Mouse (Mus musculus): ENCODE results near the gene Gchfr. TPM values are rescaled to one million over a fixed set of nuclear protein-coding genes. Genes with fewer than 3 reads are reported as not detected.

The Gchfr gene
- 14.3 and 15.1 TPM in 2 replicates for polyA plus RNA-seq (2014; fragmentation: Nextera tagmentation; extraction: Ambion mirVana)

DNA sequence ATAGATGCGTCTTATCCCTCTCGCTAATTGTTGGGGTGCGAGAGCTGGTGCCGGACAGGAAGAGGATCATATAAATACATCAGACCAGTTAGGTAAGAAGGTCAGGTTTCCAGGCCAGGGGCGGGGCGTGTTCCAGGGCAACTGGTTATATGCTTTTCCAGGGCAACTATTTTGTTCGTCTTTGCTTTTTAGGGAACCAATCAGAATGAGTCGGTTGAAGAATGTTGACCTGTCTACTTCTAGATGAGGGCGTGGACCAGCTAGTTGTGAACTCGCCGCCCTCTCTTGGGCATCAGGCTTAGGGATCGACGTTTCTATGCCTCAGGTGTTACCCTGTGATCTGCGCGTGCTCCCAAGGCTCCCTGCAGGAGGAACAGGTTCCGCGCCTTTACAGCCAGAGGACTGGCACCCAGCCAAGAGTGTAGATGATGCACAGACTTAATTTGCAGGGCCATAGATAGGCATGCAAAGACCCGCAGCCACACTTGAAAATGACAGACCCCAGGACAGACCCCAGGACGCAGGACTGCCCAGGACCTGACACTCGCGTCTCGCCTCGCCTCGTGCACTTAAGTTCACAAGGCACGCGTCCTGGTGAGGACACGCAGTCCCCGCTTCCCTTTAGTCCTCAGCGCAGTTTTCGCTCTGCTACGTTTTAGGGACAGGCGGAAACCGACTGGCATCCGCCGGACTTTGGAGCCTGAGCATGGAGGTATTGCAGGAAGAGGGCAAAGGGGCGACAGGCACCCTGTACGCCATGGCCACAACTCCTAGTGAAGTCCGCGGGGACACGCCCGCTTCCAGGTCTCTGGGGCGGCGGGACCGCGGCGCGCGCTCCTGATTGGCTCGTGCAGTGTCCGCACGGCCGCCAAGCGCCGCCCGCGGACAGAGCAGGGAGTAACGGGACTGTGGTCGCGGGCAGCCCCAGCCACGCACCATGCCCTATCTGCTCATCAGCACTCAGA is at the start of gene Gchfr:
Gene Gchfr (plus strand): TSS at position 873 of the 965 bp plus-strand sequence.
- Histone ChIP-seq H3K36me3 (replicated peaks; ENCODE audit: control insufficient read depth, insufficient read depth) (no peaks in the 10 kb centered on the region), H3K4me1 (replicated peaks; ENCODE audit: control insufficient read depth, insufficient read depth, low read length) (peaks cover 16% of the 10 kb centered on the region), H3K4me3 (replicated peaks; ENCODE audit: low read length) (peak within 1 kb of the TSS; percentile 50), H3K27me3 (ENCODE audit: control insufficient read depth, insufficient read depth, low read length) (peaks cover 35% of the 10 kb centered on the region), H3K4me2 (replicated peaks) (peak within 1 kb of the TSS; percentile 100), H3K9me3 (ENCODE audit: control insufficient read depth, low read length) (no peaks in the 10 kb centered on the region), H3K27ac (no peak within 1 kb of the TSS), H3K9ac (peak within 1 kb of the TSS; percentile 51)
- peak; percentile 73 for ATAC-seq (ENCODE audit: low FRiP score)
- peak; percentile 70 for DNase-seq (ENCODE audit: low spot score)
- under 1% methylated on average over 60 of the region's 60 CpGs for WGBS

DNA sequence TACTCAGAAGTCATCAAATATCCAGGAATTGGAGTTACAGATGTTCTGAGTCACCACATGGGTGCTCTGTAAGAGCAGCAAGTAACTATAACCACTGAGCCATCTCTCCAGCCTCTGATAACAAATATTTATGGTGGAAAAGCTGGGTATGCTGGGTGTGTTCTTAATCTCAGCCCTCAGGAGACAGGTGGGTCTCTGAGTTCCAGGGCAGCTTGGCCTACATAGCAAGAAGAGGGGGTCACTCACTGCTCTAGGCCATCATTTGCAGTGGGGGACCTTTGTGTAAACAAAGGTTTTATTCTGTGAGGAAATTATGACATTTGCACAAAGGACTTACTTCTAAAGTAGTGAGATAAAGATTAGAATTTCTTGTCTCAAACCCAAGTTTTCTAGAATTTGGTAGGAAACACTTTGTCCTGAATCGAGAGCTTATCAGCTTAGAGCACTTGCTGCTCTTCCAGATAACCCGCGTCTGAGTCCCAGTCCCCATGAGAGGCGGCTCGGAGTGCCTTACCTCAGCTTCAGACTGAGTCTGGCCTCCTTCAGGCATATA is 31.2 kb upstream of the Gchfr start:
- H3K9me3 ChIP-seq (ENCODE audit: control insufficient read depth, low read length): no peaks in the 10 kb centered on the region
- no peak overlapping the region for H3K27ac ChIP-seq
- peaks cover 66% of the 10 kb centered on the region for H3K36me3 ChIP-seq (replicated peaks; ENCODE audit: control insufficient read depth, insufficient read depth)
- DNase-seq (ENCODE audit: low spot score): no peak
- 88% methylated on average over 5 of the region's 5 CpGs for WGBS
- H3K4me1 ChIP-seq (replicated peaks; ENCODE audit: control insufficient read depth, insufficient read depth, low read length): no peaks in the 10 kb centered on the region
- H3K27me3 ChIP-seq (ENCODE audit: control insufficient read depth, insufficient read depth, low read length): no peaks in the 10 kb centered on the region
- no peak for ATAC-seq (ENCODE audit: low FRiP score)
- H3K4me2 ChIP-seq (replicated peaks): no peak overlapping the region
- H3K4me3 ChIP-seq (replicated peaks; ENCODE audit: low read length): no peak overlapping the region
- no peak overlapping the region for H3K9ac ChIP-seq

DNA sequence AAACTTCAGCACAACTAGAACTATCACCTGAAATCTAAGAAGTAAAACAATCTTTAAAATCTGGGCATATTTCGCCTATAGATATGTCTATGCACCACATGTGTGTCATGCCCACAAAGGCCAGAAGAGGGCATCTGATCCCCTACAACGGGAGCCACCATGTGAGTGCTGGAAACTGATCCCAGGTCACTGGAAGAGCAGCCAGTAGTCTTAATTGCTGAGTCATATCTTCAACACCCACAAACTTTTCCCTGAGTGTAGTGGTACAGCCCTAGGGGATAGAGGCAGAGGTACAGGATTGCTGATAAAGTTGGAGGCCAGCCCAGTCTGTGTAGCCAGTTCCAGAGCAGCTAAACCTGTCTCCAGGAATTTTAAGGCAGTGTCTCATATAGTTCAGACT is 22.4 kb upstream of the Gchfr start:
- 95% methylated on average over 2 of the region's 2 CpGs for WGBS
- Histone ChIP-seq H3K4me3 (replicated peaks; ENCODE audit: low read length) (no peak overlapping the region), H3K27me3 (ENCODE audit: control insufficient read depth, insufficient read depth, low read length) (no peaks in the 10 kb centered on the region), H3K4me1 (replicated peaks; ENCODE audit: control insufficient read depth, insufficient read depth, low read length) (no peaks in the 10 kb centered on the region), H3K27ac (no peak overlapping the region), H3K4me2 (replicated peaks) (no peak overlapping the region), H3K9ac (no peak overlapping the region), H3K9me3 (ENCODE audit: control insufficient read depth, low read length) (no peaks in the 10 kb centered on the region), H3K36me3 (replicated peaks; ENCODE audit: control insufficient read depth, insufficient read depth) (peaks cover 99% of the 10 kb centered on the region)
- no peak for DNase-seq (ENCODE audit: low spot score)
- no peak for ATAC-seq (ENCODE audit: low FRiP score)

DNA sequence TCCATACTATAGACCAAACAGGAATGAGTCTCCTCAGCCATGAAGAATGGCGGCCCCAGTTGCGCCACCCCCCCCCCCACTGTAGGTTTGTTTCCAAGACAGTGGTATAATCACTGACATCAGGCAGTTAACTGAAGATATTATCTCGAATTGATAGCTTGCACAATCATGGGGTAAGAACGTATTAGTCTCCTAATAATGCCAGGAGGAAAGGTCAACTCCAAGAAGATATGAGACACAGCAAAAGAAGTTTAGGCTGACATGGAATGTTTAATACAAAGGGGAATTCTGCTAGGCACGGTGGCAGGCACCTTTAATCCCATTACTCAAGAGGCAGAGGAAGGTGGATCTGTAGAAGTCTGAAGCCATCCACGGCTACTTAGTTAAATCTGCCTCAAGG is 21.1 kb upstream of the Gchfr start:
- DNase-seq (ENCODE audit: low spot score): no peak
- 87% methylated on average over 6 of the region's 6 CpGs for WGBS

DNA sequence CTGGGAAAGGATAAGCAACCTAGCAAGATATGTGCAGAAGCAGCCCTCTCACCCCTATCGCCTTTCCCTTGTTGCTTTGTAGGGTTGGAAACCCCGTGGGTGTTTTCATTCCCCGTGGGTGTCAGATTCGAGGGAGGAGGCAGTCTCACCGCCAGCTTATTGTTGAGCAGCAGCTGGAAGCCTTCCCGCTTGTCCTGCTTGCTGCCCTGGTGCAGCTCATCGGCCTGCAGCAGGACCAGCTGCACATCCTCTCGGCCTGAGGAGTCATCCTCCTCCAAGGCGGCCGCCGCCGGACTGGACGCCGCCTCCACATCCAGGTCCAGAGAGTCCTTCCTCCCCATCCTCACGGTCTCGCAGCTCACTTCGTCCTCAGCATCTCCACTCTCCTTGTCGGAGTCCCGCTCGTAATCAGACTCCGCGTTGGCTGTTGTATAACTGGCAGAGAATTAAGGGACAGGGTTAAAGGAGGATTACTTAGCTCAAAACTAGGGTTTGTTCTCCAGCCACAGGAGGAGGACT is 20.4 kb upstream of the Gchfr start:
- DNase-seq (ENCODE audit: low spot score) (no peak), ATAC-seq (ENCODE audit: low FRiP score) (no peak)
- H3K4me2 ChIP-seq (replicated peaks): no peak overlapping the region
- no peak overlapping the region for H3K9ac ChIP-seq
- 84% methylated on average over 22 of the region's 22 CpGs for WGBS
- no peak overlapping the region for H3K4me3 ChIP-seq (replicated peaks; ENCODE audit: low read length)
- no peaks in the 10 kb centered on the region for H3K4me1 ChIP-seq (replicated peaks; ENCODE audit: control insufficient read depth, insufficient read depth, low read length)
- H3K27ac ChIP-seq: no peak overlapping the region
- H3K9me3 ChIP-seq (ENCODE audit: control insufficient read depth, low read length): no peaks in the 10 kb centered on the region
- no peaks in the 10 kb centered on the region for H3K27me3 ChIP-seq (ENCODE audit: control insufficient read depth, insufficient read depth, low read length)
- peaks cover 99% of the 10 kb centered on the region for H3K36me3 ChIP-seq (replicated peaks; ENCODE audit: control insufficient read depth, insufficient read depth)

More for the DNA sequence above, 21.1 kb upstream of the Gchfr start:
- Histone ChIP-seq H3K27ac (no peak overlapping the region), H3K4me3 (replicated peaks; ENCODE audit: low read length) (no peak overlapping the region), H3K9ac (no peak overlapping the region), H3K9me3 (ENCODE audit: control insufficient read depth, low read length) (no peaks in the 10 kb centered on the region), H3K4me2 (replicated peaks) (no peak overlapping the region), H3K36me3 (replicated peaks; ENCODE audit: control insufficient read depth, insufficient read depth) (peaks cover 99% of the 10 kb centered on the region), H3K27me3 (ENCODE audit: control insufficient read depth, insufficient read depth, low read length) (no peaks in the 10 kb centered on the region), H3K4me1 (replicated peaks; ENCODE audit: control insufficient read depth, insufficient read depth, low read length) (no peaks in the 10 kb centered on the region)
- no peak for ATAC-seq (ENCODE audit: low FRiP score)

DNA sequence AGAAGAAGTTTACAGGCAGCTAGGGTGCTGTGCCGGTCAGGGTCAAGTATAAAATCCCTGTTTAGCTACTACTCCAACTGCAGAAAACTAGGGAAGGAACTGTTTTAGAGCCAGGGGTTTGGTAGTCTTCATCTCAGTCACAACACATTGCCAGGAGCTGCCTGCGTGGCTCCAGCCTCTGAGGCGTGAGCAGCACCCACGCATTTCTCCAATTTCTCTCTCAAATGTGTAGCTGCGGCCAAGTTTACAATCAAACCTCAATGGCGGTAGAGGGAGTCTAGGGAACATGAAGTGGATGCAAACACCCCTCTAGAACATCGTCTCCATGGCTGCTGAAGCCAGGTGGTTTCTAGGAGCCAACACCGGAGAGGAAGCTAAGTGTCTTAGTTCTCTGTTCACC is 19.8 kb upstream of the Gchfr start:
- no peak overlapping the region for H3K4me2 ChIP-seq (replicated peaks)
- peaks cover 99% of the 10 kb centered on the region for H3K36me3 ChIP-seq (replicated peaks; ENCODE audit: control insufficient read depth, insufficient read depth)
- ATAC-seq (ENCODE audit: low FRiP score): no peak
- no peaks in the 10 kb centered on the region for H3K9me3 ChIP-seq (ENCODE audit: control insufficient read depth, low read length)
- no peak overlapping the region for H3K27ac ChIP-seq
- H3K4me1 ChIP-seq (replicated peaks; ENCODE audit: control insufficient read depth, insufficient read depth, low read length): no peaks in the 10 kb centered on the region
- DNase-seq (ENCODE audit: low spot score): no peak
- no peak overlapping the region for H3K9ac ChIP-seq
- 94% methylated on average over 8 of the region's 8 CpGs for WGBS
- H3K27me3 ChIP-seq (ENCODE audit: control insufficient read depth, insufficient read depth, low read length): no peaks in the 10 kb centered on the region
- no peak overlapping the region for H3K4me3 ChIP-seq (replicated peaks; ENCODE audit: low read length)

DNA sequence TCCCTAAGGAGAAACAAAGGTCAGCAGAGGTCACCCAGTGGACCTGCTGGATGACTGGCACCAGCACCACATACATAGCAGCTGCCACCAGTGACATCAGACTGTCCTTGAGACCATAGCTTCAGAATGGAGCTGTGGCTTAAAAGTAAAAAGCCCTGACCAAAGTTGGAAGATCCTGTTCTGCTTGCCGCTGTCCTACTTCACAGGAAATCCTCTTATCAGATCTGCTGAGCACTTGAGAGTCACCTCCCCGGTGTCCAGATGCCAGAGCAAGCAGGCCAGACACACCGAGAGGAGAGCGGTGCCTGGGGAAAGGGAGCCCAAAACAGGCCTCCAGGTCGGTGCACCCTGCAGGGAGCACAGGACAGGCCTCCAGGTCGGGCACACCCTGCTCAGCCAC is 15.3 kb upstream of the Gchfr start:
- Histone ChIP-seq H3K9ac (no peak overlapping the region), H3K9me3 (ENCODE audit: control insufficient read depth, low read length) (no peaks in the 10 kb centered on the region), H3K27me3 (ENCODE audit: control insufficient read depth, insufficient read depth, low read length) (no peaks in the 10 kb centered on the region), H3K4me3 (replicated peaks; ENCODE audit: low read length) (no peak overlapping the region), H3K36me3 (replicated peaks; ENCODE audit: control insufficient read depth, insufficient read depth) (peaks cover 74% of the 10 kb centered on the region), H3K27ac (no peak overlapping the region), H3K4me1 (replicated peaks; ENCODE audit: control insufficient read depth, insufficient read depth, low read length) (peaks cover 12% of the 10 kb centered on the region), H3K4me2 (replicated peaks) (no peak overlapping the region)
- DNase-seq (ENCODE audit: low spot score) (no peak), ATAC-seq (ENCODE audit: low FRiP score) (no peak)
- 88% methylated on average over 6 of the region's 6 CpGs for WGBS

DNA sequence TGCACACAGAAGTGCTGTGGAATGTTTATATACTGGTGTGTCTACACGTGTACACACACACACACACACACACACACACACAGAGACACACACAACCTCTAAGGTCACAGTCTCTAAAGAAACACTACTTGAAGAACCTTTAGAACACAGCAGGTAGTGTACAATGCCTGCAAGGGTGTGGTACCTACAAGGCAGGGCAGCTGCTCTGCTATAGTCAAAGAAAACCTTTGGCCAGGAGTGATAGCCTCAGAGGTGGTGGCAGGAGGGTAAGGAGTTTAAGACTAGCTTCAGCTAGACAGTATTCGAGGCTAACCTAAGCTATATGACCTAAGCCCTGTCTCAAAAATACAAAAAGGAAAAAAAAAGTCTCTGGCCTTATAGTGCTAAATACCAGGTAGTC is 12.9 kb upstream of the Gchfr start:
- Histone ChIP-seq H3K27me3 (ENCODE audit: control insufficient read depth, insufficient read depth, low read length) (no peaks in the 10 kb centered on the region), H3K9me3 (ENCODE audit: control insufficient read depth, low read length) (no peaks in the 10 kb centered on the region), H3K4me1 (replicated peaks; ENCODE audit: control insufficient read depth, insufficient read depth, low read length) (peaks cover 16% of the 10 kb centered on the region), H3K9ac (no peak overlapping the region), H3K36me3 (replicated peaks; ENCODE audit: control insufficient read depth, insufficient read depth) (peaks cover 50% of the 10 kb centered on the region), H3K27ac (no peak overlapping the region), H3K4me2 (replicated peaks) (no peak overlapping the region), H3K4me3 (replicated peaks; ENCODE audit: low read length) (no peak overlapping the region)
- WGBS: 94% methylated on average over 2 of the region's 2 CpGs
- DNase-seq (ENCODE audit: low spot score) (no peak), ATAC-seq (ENCODE audit: low FRiP score) (no peak)

DNA sequence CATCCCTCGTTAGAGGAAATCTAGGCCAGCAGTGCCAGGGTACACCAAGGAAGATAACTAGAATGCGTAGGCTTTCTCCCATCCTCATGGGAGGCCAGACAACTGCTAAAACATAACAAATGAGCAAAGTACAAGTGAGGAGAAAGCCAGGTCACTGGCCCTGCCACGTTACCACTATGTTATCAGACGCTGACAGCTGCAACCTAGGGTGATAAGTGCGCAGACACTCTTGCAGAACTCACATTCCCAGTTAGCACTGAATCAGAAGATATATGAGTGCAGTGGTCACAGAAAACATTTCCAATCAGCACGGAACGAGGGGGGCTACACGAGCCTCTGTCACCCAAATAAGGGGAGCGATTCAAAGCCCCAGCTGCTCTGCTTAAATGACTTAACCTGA is 12.2 kb upstream of the Gchfr start:
- WGBS: 92% methylated on average over 9 of the region's 9 CpGs
- no peak for DNase-seq (ENCODE audit: low spot score)
- peaks cover 16% of the 10 kb centered on the region for H3K4me1 ChIP-seq (replicated peaks; ENCODE audit: control insufficient read depth, insufficient read depth, low read length)
- no peak overlapping the region for H3K4me3 ChIP-seq (replicated peaks; ENCODE audit: low read length)
- ATAC-seq (ENCODE audit: low FRiP score): no peak
- H3K36me3 ChIP-seq (replicated peaks; ENCODE audit: control insufficient read depth, insufficient read depth): peaks cover 43% of the 10 kb centered on the region
- H3K27ac ChIP-seq: no peak overlapping the region
- no peaks in the 10 kb centered on the region for H3K9me3 ChIP-seq (ENCODE audit: control insufficient read depth, low read length)
- H3K4me2 ChIP-seq (replicated peaks): peak overlapping the region; percentile 94; the same call in 1 of the 2 replicates
- H3K9ac ChIP-seq: no peak overlapping the region
- H3K27me3 ChIP-seq (ENCODE audit: control insufficient read depth, insufficient read depth, low read length): no peaks in the 10 kb centered on the region

Measured in hindbrain, embryonic 14.5 days (tissue).